Mouse (Mus musculus) CD4-positive, CD25-positive, alpha-beta regulatory T cell, adult 2 months (primary cell): Measurements from ENCODE around the gene Nfix.

Experiments used
- DNase-seq: peaks from one replicate; pipeline ENCODE4 v3.0.0-alpha.2; 2012; ENCODE audit warnings: low read depth, low spot score

Gene Nfix

DNA sequence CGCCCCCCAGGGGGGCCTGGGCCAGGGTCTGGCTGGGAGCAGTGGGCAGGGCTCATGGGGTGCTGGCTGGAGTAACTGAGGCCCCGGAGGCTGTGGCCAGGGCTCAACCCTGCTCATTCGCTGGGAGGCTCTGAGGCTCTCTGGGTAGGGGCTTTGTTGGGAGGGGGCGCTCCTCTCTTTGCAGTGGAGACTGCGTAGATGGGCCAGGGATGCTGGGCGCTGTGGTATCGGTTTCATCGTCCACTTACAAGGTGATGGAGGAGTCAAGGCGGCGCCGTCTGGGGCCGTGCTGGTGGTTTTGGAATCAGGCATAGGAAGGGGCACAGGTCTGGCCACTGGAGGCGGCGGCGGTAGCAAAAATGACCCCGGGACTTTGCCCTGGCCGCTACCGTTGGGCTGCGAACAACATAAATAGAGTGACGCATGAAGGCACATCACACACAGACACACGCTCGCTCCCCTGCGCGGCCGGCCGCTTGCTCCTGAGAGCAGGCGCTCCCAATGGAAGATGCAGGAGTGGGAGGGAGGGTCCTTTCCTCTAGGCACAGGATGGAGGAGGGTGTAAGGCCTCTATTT is 84.2 kb downstream of the Nfix start:
- no peak for DNase-seq

DNA sequence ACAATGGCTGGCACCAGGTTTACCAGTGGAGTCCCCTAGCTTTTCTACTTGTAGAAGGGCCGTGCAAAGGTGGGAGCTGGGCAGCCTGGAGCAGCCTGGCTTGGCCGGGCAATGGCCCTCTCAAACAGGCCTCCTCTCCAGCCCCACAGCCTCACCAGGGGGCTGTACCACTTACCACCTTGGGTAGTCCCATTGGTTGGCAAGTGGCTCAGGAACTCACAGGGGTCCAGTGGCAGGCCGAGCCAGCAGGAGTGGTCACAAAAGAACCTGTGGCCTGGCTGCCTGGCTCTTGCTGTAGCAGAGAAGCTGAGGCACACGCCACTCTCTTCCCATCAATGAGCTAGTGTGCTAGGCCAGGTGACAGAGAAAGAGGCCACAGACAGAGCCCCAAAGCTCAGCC is 86.0 kb downstream of the Nfix start:
- DNase-seq = no peak

DNA sequence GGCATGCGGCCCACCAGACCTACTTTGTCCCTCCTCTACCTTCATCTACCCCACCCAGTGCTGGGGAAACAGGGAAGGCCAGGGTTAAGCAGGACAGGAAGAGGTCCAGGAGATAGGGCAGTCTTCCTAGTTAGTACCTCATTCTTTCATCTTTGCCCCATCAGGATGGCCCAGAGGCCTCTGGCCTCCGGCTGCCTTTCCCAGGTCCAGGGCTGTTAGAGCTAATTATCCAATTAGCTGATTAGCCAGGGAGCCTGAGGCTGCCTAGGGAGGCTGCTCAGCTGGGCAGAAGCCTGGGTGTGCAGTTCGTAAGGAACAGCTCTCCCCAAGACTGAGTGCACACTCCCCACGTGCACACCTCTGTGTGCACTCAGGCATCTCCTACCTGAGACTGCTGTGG is 86.8 kb downstream of the Nfix start:
- no peak for DNase-seq

DNA sequence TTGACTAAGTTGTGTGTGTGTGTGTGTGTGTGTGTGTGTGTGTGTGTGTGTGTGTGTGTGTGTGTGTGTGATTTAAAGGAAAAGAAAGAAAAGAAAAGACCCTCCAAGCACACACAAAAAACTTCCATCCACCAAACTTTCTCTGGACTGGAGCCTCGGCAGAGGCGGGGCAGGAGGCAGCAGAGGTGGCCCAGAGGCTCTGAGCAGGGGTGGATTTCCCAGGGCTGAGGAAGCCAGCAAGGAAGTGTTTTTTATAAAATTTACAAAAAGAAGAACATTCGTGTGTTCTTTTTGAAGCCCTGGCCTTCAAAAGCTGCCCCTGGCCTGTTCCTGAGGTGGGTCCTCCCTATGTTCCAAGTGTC is 87.4 kb downstream of the Nfix start:
- DNase-seq = no peak

DNA sequence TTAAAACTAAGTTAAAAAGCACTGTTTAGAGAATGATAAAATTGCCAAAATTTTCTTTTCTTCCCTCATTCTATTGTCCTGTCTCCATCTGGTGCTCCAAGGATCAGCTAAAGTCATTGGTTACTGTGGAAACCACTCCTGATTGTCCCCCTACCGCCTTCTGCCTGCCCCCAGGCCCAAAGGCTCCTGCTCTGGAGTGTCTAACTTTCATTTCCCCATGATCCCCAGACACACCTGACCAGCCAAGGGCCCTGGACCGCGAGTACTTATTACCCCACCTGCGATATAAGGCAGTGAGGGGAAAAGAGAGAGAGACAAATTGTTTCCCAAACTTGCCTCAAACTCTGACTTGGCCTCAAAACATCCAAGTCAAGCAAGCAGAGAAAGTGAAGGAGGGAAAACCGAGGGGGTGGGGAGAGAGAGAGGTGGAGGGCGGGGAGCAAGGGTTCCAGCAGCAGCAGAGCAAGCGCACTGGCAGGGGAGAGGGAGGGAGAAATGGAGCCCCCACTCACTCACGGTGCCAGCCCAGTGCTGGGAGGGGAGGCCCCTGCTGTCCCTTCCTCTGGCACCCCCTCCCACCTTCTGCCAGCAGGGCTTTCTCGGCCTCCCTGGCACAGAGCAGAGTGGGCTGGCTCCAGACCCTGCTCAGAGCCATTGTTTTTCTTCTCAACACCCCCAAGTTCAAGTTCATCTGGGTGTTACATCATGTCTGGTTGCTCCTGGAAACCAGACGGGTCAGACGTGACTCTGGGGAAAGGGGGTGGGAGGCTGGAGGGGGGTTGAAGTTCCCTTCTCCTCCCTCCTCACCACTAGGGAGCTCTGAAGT is 88.0 kb downstream of the Nfix start:
- no peak for DNase-seq

DNA sequence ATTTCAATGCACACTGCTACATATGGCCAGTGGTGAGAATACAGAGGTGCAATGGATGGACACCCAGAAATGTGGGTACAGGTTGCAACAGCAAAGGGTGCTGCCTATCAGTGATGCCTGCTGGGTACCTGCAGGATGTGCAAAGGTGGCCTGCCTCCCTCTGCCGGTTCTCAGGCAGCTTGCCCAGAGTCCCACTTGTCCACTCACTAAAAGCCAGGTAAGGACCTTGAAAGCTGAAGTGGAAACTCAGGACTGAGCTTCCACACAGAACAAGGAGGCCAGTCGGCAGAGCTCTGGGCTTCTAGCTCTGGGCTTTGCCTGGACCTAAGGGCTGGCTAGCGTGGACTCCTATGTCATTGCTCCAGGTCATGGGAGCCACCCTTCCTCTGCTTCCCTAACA is 88.8 kb downstream of the Nfix start:
- DNase-seq = no peak

DNA sequence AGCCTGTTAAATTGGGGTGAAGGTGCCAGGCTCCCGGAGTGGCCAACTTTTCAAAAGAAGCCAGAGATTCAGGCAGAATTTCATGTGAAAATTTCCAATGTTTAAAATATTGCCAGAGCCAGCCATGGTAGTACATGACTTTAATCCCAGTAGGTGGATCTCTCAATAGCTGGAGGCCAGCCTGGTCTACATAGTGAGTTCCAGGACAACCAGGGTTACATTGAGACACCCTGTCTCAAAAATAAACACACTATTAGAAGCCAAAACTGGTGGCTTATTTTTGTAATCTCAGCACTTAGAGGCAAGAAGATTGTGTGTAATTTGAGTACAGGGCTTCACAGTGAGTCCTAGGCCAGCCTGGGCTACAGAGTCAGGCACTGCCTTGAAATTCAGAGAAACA is 90.2 kb downstream of the Nfix start:
- no peak for DNase-seq

DNA sequence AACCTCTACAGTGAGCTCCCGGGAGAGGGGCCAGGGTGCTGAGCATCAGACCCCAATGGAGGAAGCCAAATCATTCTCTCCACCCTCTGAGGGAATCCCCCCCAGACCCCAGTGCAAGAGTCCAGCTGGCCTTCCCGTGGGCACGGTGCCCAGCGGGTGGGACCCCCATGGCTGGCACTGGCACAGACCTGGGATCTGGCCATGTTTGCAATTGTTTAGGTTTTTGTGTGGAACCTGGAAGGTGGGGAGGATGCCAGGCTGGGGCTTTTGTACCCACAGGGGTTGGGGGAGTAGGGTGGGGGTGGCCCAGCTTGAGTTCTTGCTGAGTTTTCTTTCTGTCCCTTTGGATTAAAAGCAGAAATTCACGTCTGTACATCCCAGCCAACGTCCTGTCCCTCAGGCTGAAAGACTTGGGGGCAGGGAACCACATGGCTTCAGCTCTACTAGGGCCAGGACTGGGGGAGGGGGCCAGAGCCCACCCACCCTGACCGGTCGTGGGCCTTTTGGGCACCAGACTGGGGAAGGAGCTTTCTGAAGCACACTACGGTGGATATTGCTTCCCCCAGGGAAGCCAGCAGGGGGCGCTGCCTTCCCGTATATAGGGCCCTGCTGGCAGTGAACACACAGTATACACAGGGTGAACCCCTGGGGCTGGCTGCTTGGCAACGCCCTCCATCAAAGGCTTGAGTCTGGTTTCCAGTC is 91.2 kb downstream of the Nfix start:
- peak; percentile 92 for DNase-seq

DNA sequence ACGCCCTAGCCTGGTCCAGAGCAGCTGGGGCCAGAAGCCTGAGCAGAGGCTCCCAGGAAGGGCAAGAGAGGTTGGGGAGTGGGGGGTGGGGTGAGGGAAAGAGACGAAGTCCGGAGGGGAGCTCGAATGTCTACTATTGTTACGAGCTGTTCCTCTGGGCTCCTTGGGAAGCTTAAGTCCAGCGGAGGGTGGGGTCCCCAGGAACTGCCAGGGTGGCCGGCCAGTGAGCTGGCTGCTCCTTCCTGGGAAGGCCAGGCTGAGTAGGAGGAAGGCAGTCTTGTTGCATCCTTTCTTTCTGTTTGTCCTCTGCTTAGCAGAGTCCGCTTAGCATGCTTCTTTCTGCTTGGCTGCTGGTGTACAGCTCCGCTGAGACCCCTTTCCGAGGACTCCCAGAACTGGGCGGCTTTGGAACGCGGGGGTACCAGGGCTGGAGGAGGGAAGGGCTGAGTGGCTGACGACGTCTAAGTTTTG is 92.0 kb downstream of the Nfix start:
- no peak for DNase-seq

DNA sequence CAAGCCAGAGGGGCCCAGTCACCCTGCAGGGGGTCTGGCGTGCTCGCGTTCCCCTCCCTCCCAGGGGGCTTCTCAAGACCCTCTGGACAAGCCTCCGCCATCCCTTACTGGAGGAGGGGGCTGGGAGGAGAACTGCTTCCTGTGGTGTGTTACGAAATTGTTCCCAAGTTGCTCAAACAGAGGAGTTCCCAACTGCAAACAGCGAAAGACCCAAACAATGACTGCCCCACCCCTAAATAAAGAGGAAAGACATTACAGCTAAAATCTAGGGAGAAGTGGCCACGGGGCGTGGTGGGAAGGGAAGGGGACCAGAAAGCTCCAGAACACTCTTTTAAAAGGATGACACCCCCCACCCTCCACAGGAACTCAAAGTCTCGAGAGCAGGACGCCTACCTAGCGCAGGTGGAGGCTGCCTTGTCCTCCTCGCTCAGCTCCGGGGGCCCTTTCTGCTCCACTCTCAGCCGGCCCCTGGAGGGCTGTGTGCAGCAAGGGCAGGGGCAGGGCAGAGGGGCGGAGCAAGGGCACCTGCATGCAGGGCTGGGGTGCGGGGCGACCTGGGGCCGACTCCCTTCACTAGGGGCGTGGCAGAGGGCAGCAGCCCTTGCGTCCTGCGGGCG is 92.8 kb downstream of the Nfix start:
- peak; percentile 45 for DNase-seq

DNA sequence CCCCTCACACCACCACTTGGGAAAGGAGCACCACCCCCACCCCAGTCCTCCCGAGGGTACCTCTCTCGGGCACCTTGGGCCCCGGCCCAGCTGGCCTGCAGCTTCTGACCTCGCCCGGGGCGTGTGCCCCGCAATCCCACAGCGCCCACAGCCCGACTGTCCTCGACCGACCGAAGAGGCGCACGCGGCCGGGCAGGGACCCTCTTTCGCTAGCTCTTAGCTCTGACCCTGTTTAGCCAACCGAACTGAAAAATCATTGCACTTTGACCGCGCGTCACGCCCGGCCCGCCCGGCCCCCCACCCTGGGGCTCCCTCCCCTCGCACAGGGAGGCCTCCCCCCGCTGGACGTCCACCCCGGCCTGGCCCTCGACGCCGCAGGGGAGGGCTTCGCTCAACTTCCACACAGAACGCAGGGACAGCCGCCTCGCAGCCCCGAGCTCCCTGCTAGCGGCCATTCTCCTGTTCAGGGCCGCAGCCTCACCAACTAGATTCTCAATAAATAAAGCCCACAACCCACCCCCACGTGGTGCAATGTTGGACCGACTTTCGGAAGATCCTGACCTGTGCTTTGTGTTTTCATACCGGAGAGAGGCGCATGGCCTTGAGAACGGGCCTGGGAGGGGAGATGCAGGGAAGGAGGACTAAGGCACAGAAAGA is 93.4 kb downstream of the Nfix start:
- no peak for DNase-seq

DNA sequence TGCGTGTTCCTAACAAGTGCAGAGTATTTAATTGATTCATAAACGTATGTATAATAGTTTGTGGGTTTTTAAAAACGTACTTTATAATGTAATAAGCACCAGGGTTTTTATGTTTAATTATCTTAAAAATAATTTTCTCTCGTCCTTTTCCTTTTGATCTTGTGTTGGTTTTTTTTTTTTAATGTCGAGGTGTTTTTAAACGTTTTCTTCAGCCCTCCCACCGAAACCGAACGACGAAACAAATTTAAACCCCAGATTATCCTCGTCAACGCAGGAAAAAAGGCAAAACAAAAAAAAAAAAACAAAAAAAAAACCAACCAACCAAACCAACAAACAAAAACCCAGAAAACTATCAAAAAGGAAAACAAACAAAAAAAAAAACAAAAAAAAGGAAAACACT is 94.2 kb downstream of the Nfix start:
- DNase-seq = no peak

DNA sequence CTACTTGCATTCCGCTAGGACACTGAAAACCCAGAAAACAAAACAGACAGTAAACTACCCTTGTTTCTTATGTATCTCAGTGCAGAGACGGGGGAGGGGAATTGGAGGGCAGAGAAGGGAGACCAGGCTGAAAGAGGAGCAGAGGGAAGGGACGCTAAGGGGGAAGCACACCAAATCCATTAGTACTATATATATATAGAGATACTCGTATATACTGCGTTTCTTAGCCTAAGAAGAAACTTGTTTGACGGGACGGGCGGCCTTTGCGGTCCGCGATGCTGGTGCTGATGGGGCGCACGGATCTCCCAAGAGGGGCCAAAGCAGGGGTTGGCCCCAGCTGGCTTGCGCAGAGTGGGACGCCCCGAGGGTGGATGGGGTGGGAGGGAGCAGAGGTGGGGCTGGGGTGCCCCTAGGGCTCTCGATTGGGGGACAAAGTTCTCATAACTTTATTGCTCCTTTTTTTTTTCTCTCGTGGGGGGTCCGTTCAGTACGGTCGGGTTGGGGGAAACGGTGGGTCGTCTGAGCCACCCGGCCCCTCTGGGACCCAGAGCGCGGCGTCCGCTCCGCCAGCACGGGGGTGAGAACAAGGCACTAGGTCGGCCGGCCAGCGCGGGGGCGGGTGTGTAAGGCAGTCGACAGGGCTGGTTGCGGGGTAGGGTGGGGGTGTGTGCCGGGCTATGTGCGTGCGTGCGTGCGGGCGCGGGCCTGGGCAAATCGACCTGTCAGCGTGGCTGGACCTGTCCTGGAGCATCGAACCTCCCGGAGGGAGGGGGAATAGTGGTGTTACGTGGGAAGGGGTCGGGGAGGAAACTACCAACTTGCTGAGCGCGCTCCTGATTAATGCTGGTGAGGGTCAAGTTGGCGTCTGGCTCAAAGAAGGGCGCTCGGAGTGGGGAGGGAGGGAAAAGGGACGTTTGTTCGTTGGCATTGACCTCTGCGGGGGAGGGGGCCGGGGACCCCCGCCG is 95.0 kb downstream of the Nfix start:
- DNase-seq = peak; percentile 44

DNA sequence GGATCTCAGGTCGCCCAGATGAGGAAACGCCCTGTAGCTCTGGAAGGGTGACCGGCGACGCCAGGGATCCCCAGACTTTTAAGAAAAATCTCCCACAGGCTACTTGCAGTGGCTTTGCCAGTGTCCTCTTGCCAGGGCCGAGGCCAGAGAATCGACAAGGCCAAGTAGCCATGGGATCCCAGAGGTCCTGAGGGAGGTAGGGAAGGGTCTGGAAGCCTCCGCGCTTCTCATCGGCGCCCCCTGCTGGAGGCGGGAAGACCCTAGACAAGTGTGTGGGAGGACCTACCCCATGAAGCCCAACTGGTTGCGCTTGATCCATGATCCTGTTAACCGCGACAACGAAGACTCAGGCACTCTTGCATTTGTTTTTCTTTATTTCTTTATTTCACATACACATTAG is 95.8 kb downstream of the Nfix start:
- DNase-seq = peak; percentile 90

DNA sequence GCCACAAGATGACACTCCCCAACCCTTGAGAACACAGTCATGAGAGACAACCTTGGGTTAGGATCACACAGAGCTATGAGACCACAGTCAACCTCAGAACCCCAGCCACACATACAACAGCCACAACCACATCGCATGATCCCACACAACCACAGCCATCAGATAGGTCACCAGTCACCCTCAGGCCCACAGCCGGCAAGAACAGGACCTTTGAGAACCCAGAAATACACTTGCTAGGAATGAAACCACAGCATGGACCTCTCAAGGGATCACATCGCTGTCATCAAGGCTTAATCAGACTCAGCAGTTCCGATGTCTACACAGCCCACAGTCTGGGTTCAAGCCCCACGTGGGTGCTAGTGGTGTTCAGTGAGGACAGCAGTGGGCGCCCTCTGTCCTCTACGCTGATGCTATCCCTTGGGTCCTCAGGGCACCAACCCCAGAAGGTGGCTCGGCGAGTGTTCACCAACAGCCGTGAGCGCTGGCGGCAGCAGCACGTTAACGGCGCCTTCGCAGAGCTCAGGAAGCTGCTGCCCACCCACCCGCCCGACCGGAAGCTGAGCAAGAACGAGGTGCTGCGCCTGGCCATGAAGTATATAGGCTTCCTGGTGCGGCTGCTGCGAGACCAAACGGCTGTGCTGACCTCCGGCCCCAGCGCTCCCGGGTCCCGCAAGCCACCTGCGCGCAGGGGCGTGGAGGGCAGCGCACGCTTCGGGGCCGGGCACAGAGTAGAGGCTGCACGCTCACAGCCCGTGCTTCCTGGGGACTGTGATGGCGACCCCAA is 96.5 kb downstream of the Nfix start:
- DNase-seq = peak; percentile 66

DNA sequence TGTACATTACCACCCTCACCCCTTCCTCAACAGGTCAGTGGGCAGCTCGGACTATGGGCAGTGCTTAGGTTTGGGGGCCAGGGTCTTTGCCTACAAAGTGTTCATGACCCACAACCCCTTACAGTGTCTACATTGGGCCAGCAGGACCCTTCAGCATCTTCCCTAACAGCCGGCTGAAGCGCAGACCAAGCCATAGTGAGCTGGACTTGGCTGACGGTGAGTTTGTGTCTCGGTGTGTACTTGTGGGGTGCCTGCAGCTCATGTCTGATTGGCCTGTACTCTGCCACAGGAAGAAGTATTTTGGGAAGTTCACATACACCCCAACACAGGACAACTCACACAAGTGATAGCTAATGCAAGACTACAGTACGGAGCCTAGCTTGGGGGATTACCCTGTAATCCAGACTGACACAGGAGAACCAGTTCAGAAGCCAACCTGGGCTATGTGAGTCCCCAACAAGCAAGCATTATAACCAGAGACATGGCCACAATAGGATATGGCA is 97.1 kb downstream of the Nfix start:
- DNase-seq = no peak

DNA sequence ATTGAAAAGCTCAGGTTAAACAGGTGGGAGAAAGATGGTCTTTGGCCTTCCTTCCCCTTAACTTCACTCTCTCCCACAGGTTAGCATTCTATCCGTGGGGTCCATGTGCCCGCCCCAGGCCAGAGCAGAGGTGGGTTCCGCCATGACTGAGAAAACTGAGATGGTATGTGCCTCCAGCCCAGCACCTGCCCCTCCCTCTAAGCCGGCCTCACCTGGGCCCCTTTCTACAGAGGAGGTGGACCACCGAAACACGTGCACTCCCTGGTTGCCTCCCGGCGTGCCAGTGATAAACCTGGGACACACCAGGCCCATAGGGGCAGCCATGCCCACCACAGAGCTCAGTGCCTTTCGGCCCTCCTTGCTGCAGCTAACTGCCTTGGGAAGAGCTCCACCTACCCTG is 97.6 kb downstream of the Nfix start:
- DNase-seq = no peak

DNA sequence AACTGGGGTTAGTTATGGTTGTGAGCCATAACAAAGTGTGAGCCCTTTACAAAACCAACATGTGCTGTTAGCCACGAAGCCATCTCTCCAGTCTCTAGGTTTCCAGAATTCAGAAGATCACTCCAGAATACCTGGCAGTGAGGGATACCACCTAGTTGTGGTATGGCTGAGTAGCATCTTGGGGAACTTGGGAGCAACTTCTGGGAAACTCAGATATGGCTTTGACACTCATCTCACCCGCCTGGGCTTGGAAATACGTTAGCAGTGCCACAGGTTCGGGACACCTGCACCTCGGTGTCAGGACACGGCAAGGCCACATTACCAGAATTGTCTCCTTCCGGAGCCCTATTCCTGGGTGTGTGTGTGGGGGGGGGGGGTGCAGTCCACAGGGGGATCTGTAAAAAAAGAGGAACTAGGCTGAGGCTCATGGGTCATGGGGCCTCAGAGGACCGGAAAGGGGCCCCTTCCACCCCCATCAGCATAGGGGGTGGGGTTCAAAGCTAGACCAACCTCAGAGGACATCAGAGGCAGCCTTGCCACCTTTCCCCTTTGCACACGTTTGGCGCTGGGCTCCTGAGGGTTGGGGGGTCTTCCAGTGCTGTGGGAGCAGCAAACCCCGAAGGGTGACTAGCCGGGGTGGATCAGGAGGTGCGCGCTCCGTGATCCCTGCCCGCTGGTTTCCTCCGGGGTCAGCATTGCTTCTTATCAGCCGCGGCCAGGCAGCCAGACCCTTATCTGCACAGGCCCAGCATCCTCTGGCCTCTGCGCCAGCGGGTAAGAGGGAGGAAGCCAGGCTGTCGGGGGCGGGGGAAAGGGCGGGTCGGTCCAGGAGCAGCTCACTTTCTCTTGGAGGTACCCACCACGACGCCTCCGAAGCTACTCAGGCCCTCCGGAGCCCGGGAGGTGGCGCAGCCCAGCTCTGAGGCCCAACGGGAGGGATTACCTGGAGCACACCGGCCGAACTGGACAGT is 98.9 kb downstream of the Nfix start, which contains the start of gene Lyl1:
TSS of gene Lyl1 (plus strand) at position 517 of the 971 bp plus-strand sequence.
- peak; percentile 62 for DNase-seq
